Mouse (Mus musculus): ENCODE measurements around the gene Gm8206. TPM values are rescaled to one million over a fixed set of nuclear protein-coding genes. Genes with fewer than 3 reads are reported as not detected.

Gm8206 gene
- 0.72 TPM for polyA plus RNA-seq (2015; fragmentation: Illumina TruSeq; extraction: RNeasy Lipid Tissue Mini Kit (QIAGEN cat#74804); ENCODE audit: insufficient read depth, low replicate concordance)

GRCm38 (mm10) chr14:6093842-6094241 lies at the start of gene Gm8206:
Gene Gm8206 (minus strand): TSS chr14:6093942.

GRCm38 (mm10) chr14:6125707-6126106 lies 32.0 kb upstream of the Gm8206 start, which contains the start of gene Gm3476:
Gene Gm3476 (minus strand): TSS chr14:6125807.

GRCm38 (mm10) chr14:6108272-6108925 lies 14.7 kb upstream of the Gm8206 start, which contains the start of gene Gm3468:
Gene Gm3468 (minus strand): TSS chr14:6108665.

GRCm38 (mm10) chr14:6058167-6058566 lies 35.6 kb downstream of the Gm8206 start, which contains the start of gene Gm6337:
Gene Gm6337 (minus strand): TSS chr14:6058267.

GRCm38 (mm10) chr14:5979037-5979436 lies 114.7 kb downstream of the Gm8206 start, which contains the start of gene Gm3453:
Gene Gm3453 (minus strand): TSS chr14:5979137.

Other genes starting within 250 kb of the Gm8206 start
- gene Gm8237, start 213.6 kb downstream of the Gm8206 start, polyA plus RNA-seq (2015; fragmentation: Illumina TruSeq; extraction: RNeasy Lipid Tissue Mini Kit (QIAGEN cat#74804); ENCODE audit: insufficient read depth, low replicate concordance) = not detected
- 0.47 TPM for gene Gm3248, start 132.2 kb downstream of the Gm8206 start, polyA plus RNA-seq (2015; fragmentation: Illumina TruSeq; extraction: RNeasy Lipid Tissue Mini Kit (QIAGEN cat#74804); ENCODE audit: insufficient read depth, low replicate concordance)
- not detected for gene Gm3453, start 114.8 kb downstream of the Gm8206 start, polyA plus RNA-seq (2015; fragmentation: Illumina TruSeq; extraction: RNeasy Lipid Tissue Mini Kit (QIAGEN cat#74804); ENCODE audit: insufficient read depth, low replicate concordance)
- not detected for gene Gm6337, start 35.7 kb downstream of the Gm8206 start, polyA plus RNA-seq (2015; fragmentation: Illumina TruSeq; extraction: RNeasy Lipid Tissue Mini Kit (QIAGEN cat#74804); ENCODE audit: insufficient read depth, low replicate concordance)
- gene Gm3468, start 14.7 kb upstream of the Gm8206 start, polyA plus RNA-seq (2015; fragmentation: Illumina TruSeq; extraction: RNeasy Lipid Tissue Mini Kit (QIAGEN cat#74804); ENCODE audit: insufficient read depth, low replicate concordance) = 1.8 TPM
- gene Gm3476, start 31.9 kb upstream of the Gm8206 start, polyA plus RNA-seq (2015; fragmentation: Illumina TruSeq; extraction: RNeasy Lipid Tissue Mini Kit (QIAGEN cat#74804); ENCODE audit: insufficient read depth, low replicate concordance) = not detected
- not detected for gene Gm21560, start 125.3 kb upstream of the Gm8206 start, polyA plus RNA-seq (2015; fragmentation: Illumina TruSeq; extraction: RNeasy Lipid Tissue Mini Kit (QIAGEN cat#74804); ENCODE audit: insufficient read depth, low replicate concordance)
- gene Gm3411, start 193.3 kb upstream of the Gm8206 start, polyA plus RNA-seq (2015; fragmentation: Illumina TruSeq; extraction: RNeasy Lipid Tissue Mini Kit (QIAGEN cat#74804); ENCODE audit: insufficient read depth, low replicate concordance) = 0.22 TPM
- gene Gm21103, start 210.9 kb upstream of the Gm8206 start, polyA plus RNA-seq (2015; fragmentation: Illumina TruSeq; extraction: RNeasy Lipid Tissue Mini Kit (QIAGEN cat#74804); ENCODE audit: insufficient read depth, low replicate concordance) = not detected
- not detected for gene Gm3618, start 249.7 kb upstream of the Gm8206 start, polyA plus RNA-seq (2015; fragmentation: Illumina TruSeq; extraction: RNeasy Lipid Tissue Mini Kit (QIAGEN cat#74804); ENCODE audit: insufficient read depth, low replicate concordance)

All from spleen, adult 10 weeks (tissue).